Mouse (Mus musculus) large intestine, adult 2 months (tissue): Measurements from ENCODE around the gene Sertad2. TPM values are rescaled to one million over a fixed set of nuclear protein-coding genes. Genes with fewer than 3 reads are reported as not detected.
A peak's percentile ranks its signal among the peaks of the same experiment; 100 is the strongest.

Experiments used
- DNase-seq: peaks from one replicate; pipeline ENCODE4 v3.0.0-alpha.2; 2012; ENCODE audit warnings: low read depth, low spot score
- WGBS: fragments of 180-500 bp; shearing (Covaris S2); methylation state at CpG from one replicate; pipeline ENCODE4 v1.1.7; 2018; 5-methylcytosine and 5-hydroxymethylcytosine counted together
- polyA plus RNA-seq: library from polyadenylated mRNA; depleted of rRNA; stranded (reverse); fragments of >200 nt; gene quantifications from 2 replicates; pipeline ENCODE4 v1.2.3, GENCODE M21; 2012

Gene Sertad2
- polyA plus RNA-seq, 1 experiment: 9.6 TPM

DNA sequence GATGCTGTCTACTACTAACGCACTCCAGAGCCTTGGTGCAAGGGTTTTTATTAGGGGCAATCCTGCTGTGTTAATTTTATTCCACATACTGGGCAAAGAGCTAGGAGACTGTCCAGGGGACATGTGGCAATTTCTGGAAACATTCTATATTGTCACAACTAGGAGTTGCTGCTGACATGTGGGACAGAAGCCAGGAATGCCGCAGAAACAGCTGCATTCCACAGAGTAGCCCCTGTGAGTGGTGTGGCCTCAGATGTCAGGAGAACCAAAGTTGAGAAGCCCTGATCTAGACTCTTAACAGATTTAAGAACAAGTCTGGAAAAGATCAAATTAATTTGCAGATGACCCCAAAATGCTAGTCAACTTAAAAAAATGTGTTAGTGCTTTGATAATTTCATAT, 46.3 kb downstream of the Sertad2 start:
- WGBS: 40% methylated on average over 2 of the region's 2 CpGs
- no peak for DNase-seq

DNA sequence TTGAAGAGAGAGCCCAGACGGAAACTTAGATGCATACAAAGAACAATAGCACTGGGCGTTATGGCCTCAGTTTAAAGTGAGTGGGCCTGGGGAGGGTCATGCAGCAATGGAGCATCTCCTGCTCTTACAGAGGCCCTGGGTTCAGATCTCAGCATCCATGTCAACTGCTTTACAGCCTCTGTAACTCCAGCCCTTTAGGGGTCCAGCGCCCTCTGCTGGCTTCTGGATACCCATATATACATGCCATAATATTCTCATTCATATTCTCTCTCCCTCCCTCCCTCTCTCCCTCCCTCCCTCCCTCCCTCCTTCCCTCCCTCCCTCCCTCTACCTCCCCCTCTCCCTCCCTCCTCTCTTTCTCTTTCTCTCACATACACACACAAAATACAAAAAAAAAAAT, 49.0 kb downstream of the Sertad2 start:
- WGBS: 82% methylated on average over 3 of the region's 3 CpGs
- DNase-seq: no peak

DNA sequence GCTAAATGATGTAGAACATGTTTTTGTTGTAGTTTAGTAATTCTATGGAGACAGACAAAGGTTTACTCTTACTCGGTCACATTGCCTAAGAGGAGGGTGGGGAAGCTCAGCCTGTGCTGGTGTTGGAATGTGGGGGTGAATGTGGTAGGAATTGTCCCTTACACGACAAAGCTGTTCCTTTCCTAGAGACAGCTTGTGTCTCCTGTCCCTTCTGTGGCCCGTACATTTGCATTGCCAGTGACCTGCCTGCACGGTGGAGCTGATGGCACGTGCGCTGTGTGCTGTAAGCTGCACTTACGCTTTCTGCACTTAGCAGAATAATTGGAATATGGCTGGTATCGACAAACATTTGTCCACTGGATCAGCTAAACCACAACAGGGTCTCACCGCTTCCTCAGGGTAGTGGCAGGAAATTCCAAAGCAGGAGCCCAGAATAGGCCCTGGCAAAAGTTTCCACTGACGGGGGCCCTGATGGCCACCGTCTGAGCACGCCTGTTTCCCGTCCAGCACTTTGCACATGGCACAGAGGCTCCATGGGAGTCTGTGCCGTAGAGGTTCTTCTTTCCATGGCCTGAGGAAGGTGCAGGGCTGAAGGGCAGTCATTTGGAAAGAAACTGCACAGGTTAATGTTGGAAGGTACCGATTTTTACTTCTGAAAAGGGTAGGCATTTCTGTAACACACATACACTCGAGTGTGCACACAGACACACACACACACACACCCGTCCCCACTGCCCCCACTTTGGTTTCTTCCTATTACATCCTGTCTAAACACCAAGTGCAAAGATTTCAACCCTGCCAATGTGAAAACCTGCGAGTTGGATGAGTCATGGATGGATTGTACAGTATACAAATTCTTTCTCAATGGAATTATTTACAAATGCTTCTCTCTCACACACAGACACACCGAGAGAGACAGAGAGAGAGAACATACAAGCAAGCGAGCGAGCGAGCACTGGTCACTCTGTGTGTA, 51.5 kb downstream of the Sertad2 start:
- WGBS: 71% methylated on average over 22 of the region's 22 CpGs
- DNase-seq: no peak

DNA sequence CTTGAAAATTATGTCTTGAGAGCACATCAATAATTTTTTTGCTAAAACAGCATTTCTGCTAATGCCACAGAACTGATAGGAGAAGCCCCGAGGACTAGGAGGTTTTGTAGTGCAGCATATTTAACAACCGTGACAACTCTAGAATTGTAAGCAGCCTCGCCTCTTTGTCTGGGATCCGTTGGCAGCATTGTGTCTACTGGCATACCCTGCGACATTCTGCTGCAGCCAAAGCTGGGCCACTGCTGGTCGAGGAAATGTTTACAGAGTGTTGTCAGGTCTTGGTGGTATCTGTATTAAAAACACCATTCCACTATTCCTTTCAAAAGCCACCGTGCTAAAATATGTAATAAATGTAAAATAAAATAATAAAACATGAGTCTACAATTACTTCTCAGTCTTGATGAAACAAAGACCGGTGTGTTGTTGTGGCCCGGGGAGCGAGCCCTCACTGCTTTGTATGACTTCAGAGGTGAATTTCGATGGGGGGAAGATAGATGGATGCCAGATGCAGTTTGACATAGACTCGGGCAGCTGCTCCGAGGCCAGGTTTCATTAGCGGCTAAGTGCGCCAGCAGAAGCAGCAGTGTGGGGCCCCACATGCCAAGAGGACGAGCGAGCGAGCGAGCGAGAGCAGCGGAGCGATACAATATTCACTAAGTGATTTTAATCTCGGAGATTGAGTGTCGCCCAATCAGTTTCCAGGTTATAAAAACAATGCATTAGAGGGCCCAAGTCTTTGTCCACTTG, 60.2 kb downstream of the Sertad2 start:
- 50% methylated on average over 24 of the region's 24 CpGs for WGBS
- no peak for DNase-seq

DNA sequence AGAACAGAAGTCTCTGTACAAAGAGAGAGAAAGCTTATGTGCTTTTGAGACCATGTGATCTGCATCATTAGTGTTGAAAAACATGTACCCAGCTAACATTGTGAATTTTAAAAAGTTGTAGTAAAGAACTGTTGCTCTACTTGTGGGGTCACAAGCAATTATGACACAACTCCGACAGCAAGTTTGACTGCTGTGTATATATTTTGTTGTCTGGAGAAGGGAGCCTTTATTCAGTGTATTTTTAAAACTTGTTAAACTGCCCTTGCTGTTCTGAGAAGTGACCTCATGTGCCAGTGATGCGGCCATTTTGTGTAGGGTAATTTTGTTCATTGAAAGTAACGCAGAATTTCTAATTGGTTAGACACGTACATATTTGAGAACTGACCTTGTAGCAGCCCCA, 61.1 kb downstream of the Sertad2 start:
- WGBS: 93% methylated on average over 4 of the region's 4 CpGs
- no peak for DNase-seq

DNA sequence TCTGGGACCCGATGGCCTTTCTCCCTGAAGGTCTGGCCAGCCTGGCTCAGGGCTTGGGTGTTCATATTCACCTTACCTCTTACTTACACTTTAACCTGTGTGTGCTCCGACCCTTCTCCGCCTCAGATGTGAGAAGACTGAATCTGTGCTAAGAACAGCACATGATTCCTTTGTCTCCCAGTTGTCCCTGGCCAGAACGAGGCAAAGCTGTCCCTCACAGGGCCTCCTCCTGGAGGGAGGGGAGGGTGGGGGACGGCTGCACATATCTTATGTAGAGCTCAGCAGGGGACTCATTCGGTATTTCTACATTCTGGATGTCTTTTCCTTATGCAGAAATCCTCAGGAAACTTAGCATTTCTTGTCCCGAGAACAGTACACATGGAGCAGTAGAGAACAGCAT, 62.6 kb downstream of the Sertad2 start:
- 78% methylated on average over 7 of the region's 7 CpGs for WGBS
- DNase-seq: no peak

DNA sequence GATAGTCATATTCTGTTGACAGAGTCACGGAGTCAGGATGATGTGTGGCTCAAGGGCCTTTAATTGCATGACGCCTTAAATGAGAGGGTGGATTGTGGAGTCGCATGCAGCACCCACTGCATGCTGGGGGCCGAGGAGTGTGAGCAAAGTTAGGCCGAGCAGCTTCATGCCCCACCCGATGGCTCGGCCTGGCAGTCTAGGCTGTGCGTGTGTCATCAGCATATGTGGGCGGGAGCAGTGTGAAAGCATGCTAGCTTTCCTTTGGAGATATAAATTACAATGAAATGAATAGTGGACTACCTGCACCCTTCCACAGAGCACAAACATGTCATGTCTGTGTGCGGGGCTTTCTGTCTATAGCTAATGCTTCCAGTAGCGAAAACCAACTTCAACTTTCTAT, 65.4 kb downstream of the Sertad2 start:
- no peak for DNase-seq
- WGBS: 58% methylated on average over 11 of the region's 11 CpGs

DNA sequence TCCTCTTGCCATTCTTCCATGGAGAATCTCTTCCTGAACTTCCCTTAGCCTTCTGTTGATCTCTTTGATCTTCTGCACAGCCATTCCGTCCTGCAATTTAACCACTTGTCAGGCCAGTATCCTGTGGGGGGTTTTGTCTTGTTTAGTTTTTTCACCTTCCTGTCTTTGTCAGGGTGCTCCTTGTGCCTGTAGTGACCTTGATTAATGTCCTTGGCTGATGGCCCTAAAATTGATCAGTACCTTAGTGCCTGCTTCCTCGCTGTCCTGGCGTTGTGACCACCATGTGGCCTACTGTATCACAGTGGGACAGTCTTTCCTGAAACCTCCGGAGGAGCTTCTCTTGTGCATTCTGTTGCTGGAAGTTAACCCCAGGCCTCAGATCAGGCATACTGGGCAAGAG, 70.2 kb downstream of the Sertad2 start:
- WGBS: 92% methylated on average over 4 of the region's 4 CpGs
- DNase-seq: no peak

DNA sequence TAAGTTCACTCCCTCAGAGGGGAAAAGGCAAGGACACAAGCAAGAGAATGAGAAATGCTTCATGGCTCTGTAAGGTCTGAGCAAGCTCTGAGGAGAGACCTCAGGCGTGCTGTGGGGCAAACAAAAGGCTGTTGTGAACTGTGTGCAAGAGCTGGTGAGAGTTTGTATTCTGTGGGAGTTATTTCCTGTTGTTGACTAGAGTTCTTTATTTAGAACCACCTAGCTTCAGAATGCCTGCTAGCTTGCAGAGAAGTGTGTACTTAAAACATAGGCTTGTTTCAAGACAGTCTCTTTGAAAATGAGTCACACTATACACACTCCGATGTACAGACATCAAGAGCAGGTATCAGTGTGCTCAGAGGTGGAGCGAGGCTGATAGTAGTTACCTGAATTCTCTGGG, 73.0 kb downstream of the Sertad2 start:
- 70% methylated on average over 3 of the region's 3 CpGs for WGBS
- no peak for DNase-seq

DNA sequence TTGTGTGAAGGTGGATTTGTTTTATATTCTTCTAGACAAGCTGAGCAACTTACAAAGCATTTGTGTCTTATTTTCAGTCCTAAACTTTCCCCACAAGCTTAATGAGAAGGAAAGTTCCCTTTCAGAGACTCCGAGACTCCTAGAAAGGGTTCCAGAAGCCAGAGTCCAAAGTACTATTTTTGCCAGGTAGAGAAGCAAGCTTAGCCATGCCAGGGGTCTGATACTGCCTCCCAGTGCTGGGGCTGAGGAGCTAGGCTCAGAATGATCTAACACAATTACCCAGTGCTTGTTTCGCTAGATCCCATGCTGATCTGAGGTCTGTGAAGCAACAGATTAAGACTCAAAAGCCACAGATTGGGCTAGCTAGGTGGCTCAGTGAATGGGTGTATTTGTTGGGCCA, 84.1 kb downstream of the Sertad2 start:
- 75% methylated on average over 2 of the region's 2 CpGs for WGBS
- no peak for DNase-seq

DNA sequence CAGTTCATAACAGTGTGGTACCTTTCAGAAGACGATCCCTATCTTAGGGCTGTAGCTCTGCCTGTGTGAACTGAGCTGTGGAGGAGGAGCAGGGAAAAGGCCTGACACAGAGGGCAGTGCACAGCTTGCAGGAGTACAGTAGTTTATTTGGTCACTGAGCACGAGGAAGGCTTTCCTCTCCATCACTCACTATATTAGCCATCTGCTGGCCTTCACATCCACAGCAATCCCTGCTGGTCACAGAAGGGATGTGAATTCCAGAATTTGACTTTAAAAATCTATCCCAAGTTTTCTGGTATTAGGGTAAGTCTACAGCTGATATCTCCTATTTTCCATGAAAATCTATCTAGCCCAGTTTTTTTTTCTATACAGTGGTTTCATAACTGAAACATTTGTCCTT, 85.2 kb downstream of the Sertad2 start:
- no peak for DNase-seq
- WGBS: 55% methylated on average over 2 of the region's 2 CpGs

DNA sequence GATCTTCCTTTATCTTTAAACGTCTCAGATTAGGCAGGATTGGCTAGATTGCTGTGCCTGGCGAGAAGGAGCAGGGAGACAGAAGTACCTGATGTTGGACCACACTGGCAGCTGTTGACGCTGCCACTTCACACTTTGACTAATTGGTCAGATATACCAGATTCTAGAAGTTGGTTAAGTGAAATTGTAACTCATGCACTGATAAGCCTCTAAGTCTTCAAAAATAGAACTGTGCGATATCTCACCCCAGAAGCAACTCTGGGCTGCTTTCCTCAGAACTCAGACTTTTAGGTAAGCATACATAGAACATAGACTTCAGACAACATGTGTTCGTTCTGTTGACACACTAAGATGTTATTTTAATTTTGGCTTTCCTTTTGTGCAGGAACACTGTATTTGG, 86.6 kb downstream of the Sertad2 start:
- DNase-seq: no peak
- 82% methylated on average over 5 of the region's 5 CpGs for WGBS

DNA sequence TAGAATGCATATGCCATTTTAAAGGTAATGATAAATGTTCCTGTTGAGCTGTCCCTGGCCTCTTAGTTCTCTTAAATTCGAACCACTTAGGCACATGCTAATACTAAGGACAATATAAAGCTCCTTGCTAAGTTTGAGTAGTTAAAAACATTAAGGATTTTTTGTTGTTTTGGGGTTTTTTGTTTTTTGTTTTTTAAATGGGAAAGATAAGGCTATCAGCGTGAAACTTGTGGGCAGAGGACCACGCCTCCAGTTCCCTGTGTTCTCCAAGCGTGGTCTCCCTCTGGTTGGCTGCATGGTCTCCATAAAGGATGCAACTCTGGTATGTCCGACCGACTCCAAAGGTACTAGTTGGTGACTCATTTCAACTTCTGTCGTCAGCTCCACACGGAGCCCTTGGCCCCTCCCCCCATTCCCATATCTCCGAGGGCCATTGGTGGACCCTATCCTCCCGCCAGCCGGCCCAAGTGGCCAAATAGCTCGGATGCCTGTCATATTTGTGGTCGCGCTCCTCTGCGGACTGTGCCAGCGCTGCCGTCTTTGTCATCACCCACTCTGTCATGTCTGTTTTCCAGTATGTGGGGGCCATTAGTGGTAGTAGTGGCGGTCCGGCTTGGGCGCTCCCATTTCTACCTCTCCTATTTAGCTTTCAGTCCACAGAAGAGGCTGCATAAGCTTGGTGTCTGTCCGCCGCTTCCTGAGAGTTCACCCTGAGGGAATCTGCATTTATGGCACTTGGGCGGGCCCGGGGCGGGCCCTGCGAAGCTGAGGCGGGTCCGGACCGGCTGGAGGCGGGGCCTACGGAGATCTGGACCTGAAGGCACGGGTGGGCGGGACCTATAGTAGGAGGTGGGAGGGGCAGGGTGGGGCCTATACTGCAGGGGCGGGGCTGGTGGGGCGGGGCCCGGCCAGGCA, 88.2 kb downstream of the Sertad2 start:
- peak; percentile 75 for DNase-seq
- WGBS: 2% methylated on average over 34 of the region's 36 CpGs

DNA sequence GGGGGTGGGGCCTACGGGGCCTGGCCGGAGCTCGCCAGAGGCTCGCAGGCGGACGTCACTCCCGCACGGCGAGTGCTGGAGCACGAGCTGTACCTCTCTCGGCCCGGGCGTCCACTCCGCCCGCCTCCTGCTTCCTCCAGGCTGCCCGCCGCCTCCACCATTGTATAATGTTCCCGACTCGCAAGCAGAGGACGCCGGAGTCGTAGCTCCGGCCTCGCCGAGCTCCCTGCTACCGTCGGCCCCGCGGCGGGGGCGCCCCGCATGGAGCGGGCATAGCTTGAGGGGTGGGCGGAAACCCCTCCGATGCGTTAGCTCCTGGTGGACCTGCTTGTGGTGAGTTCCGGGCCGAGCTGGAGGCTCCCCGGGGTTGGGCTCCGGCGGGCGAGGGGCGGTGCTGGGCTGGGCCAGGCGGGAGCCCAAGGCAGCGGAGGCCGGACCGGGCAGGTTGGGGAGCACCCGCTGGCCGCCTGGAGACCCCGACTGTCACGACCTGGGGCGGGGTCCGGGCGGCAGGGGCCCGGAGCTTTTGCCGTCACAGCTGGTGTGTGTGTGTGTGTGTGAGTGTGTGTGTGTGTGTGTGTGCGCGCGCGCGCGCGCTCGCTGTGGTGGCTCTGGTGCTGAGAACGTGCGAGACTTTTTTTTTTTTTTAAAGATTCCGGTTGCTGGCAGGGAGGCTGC, 89.0 kb downstream of the Sertad2 start:
- WGBS: under 1% methylated on average over 67 of the region's 67 CpGs
- DNase-seq: no peak

DNA sequence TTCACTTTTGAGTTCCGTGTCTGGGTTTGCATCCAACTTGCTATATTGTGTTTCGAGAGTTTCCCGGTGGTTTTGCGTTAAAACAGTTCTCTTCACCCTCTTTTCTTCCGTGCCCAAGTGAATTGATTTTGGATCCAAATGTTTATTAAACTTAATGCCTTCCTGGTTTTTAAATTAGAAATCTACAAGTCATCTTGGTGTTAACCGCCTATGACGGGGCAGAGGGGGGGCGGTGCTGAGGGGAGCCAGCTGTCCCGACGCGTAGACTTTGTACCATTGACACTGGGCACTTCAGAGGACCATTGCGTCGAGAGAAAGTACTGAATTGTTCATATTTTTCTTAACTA, 89.5 kb downstream of the Sertad2 start:
- under 1% methylated on average over 13 of the region's 13 CpGs for WGBS
- peak; percentile 57 for DNase-seq

DNA sequence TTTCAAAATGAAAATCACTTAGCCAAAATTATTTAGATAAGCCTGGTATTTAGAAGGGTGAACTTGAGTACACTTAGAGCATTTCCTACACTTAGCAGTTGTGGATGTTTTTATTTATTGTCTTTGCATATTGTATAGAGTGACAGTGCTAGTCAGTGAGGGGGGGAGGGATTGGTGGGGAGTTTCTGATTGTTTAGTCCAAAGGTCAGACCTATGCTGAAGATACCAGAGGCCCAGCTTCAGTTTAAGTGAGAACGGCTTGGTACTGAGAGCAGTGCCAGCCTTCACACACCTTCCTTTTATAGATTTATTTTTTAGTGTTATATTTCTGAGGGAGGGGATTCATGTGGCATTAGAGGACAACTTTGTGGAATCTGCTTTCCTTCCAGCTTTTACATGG, 91.5 kb downstream of the Sertad2 start:
- no peak for DNase-seq

DNA sequence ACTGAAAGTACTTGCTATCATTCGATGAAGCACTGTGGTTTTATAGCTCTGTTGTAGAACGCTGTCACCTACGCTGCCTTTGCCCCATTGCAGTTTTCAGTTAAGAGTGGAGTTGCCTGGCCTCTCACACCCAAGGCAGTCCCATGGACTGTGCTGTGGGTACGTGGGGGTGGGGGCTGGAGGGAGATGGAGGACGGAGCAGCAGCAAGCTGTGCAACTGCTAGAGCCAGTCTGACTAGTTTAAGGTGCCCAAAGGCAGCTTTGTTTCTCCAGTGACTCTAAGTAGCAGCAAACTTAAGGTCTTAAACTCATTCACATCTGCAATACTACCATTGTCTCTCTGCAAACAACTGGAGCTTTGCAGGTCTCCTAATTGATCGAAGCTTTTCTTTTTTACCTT, 92.6 kb downstream of the Sertad2 start:
- DNase-seq: no peak
- WGBS: 24% methylated on average over 6 of the region's 6 CpGs

More for the DNA sequence above, 91.5 kb downstream of the Sertad2 start:
- WGBS: 31% methylated on average over 1 of the region's 1 CpGs

DNA sequence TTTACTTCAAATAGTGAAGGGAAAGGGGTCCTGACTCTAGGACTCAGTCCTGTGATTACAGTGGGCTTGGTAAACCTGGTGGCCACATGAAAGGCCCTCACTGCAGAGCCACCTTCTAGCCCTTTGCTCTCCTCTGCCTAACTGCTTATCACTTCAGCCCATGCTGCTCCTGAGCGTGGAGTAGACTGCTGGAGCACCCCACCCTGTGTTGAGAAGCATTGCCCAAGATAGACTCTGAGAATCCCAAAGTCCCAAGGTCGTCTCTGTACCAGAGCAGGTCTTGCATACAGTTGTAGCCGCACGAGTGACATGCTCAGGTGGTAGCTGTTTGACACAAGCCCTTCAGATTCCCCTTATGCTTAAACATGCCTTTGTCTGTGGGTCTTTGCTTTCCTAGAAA, 93.1 kb downstream of the Sertad2 start:
- 22% methylated on average over 4 of the region's 4 CpGs for WGBS
- DNase-seq: no peak

DNA sequence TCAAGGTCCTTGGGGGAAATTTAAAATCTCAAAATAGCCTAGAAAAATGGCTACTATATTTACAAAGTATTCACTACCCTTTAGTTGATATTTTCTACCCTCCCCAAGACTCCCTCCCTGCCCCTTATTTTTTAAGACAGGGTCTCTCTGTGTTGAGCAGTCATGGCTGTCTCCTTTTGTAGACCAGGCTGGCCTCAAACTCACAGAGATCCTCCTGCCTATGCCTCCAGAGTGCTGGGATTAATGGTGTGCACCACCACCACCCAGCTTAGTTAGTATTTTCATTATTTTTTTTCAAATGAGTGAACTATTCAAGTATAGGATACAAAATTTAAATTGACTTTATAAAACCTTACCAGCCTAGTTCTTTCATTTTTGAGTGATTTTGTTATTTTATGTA, 94.0 kb downstream of the Sertad2 start:
- no peak for DNase-seq

DNA sequence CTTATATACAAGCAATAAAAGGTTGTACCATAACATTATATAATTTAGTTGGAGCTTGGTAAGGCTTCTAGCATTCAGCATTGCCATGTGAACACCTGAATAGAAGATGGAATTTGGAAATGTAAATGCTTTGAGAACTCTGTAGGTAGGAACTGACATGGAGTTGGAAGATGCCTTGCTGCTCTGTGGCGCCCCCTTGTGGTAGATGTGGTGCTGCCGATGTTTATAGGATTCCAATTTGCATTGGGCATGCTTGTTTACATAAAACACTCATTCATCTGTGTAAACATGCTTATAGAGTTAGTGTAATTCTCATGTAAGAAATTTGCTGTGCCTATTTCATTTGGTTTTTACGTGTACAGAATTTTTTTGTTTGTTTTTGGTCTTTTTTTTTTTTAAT, 95.8 kb downstream of the Sertad2 start:
- 13% methylated on average over 3 of the region's 3 CpGs for WGBS
- peak; percentile 59 for DNase-seq
